Mouse (Mus musculus): ENCODE measurements around the gene Sez6l2. TPM values are rescaled to one million over a fixed set of nuclear protein-coding genes. Genes with fewer than 3 reads are reported as not detected.
"Not testable (repeated sequence)": the region's sequence is repeated elsewhere in the genome, so short reads cannot be mapped to it uniquely, and the experiment has no call there.

Sez6l2 gene
- 26.1 and 30.6 TPM in 2 replicates for polyA plus RNA-seq (2015; fragmentation: Nextera tagmentation; extraction: Ambion mirVana)

DNA sequence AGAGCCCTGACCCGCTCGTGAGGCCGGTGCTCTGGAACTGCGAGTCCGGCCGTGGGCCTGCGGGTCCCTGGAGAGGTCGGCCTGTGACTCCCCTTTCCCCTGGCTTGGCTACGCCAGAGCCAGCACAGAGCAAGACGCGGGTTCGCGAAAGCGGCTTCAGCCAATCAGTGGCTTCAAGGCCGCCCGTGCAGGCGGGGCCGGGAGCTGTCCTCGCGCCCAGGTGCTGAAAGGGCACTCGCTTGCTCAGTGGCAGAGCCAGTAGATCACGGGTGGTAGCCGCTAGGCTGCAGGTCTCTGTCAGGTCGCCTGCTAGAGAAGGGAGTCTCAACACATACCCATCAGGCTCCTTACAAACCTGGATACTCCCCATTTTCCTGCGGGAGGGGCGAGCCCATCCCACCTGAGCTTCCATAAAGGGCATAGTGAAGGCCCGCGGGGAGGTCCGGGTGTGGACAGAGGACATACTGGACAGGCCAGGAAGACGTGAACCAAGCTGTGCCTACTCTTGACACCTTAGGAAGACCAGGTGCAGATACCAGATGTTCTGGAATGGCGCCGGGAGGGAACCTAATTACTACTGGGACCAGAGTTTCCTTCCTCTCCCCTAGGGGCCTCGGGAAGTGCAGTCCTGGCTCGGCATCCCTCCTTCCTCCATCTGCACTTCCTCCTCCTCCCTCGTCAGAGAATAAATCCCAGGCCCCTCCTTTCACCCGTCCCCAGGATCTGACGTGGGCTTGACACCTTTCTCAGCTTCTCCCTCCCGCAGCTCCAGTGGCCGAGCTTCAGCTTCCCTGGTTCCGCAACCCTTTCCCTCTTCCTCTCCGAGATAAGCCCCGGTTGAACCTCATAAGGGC lies at the start of gene Sez6l2:
Gene Sez6l2, plus strand, starts transcription at position 771 of the 854 bp plus-strand sequence.
- peak; percentile 85 for ATAC-seq
- peaks cover 9% of the 10 kb centered on the region; the same call in 1 of the 2 replicates for H3K36me3 ChIP-seq (ENCODE audit: control insufficient read depth, insufficient read depth)
- 0 out of 2 replicates have a peak, but pooled peaks cover 2% of the 10 kb centered on the region for H3K27me3 ChIP-seq (replicated peaks; ENCODE audit: control insufficient read depth, insufficient read depth, low read length)
- peak within 1 kb of the TSS; percentile 76 for H3K9ac ChIP-seq (replicated peaks; ENCODE audit: low read depth, low read length)
- peak within 1 kb of the TSS; percentile 62 for H3K4me3 ChIP-seq (replicated peaks; ENCODE audit: low read length)
- peak within 1 kb of the TSS; percentile 89 for H3K4me2 ChIP-seq (ENCODE audit: low read length)
- WGBS: 0% methylated on average over 41 of the region's 42 CpGs
- H3K27ac ChIP-seq (ENCODE audit: low read length): peak within 1 kb of the TSS; percentile 87
- H3K9me3 ChIP-seq (ENCODE audit: control insufficient read depth, low read length): no peaks in the 10 kb centered on the region
- H3K4me1 ChIP-seq (replicated peaks; ENCODE audit: control insufficient read depth, insufficient read depth, low read length): peaks cover 39% of the 10 kb centered on the region

DNA sequence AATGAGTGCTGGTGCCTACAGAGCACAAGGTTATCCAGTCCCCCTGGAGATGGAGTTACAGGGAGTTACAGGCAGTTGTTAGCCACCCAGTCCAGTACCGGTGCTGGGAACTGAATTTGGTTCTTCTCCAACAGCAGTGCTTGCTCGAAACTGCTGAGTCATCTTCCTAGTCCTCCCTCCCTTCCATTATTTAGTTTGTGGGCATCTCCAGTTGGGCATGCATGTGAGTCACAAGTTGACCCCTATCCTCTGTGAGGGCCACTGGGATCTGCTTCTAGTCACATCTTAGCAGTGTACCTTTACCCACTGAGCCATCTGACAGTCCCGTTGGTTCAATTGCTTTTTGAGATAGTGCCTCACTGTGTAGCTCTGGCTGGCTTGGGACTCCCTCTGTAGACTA lies 44.8 kb upstream of the Sez6l2 start:
- Histone ChIP-seq H3K27ac (ENCODE audit: low read length) (no peak overlapping the region), H3K4me1 (replicated peaks; ENCODE audit: control insufficient read depth, insufficient read depth, low read length) (no peaks in the 10 kb centered on the region), H3K36me3 (ENCODE audit: control insufficient read depth, insufficient read depth) (no peaks in the 10 kb centered on the region), H3K4me2 (ENCODE audit: low read length) (no peak overlapping the region), H3K9me3 (ENCODE audit: control insufficient read depth, low read length) (no peaks in the 10 kb centered on the region), H3K4me3 (replicated peaks; ENCODE audit: low read length) (no peak overlapping the region), H3K9ac (replicated peaks; ENCODE audit: low read depth, low read length) (no peak overlapping the region), H3K27me3 (replicated peaks; ENCODE audit: control insufficient read depth, insufficient read depth, low read length) (no peaks in the 10 kb centered on the region)
- 85% methylated on average over 3 of the region's 3 CpGs for WGBS
- no peak for ATAC-seq

DNA sequence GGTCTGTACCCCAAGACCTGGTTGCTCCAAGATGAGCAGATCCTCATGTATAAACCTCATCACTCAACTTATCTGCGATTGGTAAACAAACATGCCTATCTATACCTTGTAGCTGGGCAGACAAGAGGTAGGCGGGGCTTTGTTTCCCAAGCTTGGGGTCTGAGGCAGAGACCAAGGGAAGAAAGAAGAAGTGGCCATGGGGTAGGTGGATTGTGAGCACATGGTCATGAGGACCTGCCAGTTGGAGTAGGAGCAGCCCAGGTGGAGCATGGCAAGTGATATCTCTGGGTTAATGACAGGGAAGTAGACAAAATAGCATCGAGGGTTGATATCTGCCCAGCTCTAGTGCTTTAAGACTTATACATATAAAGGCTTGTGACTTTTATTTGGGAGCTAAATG lies 35.5 kb upstream of the Sez6l2 start:
- Histone ChIP-seq H3K27ac (ENCODE audit: low read length) (no peak overlapping the region), H3K27me3 (replicated peaks; ENCODE audit: control insufficient read depth, insufficient read depth, low read length) (no peaks in the 10 kb centered on the region), H3K9ac (replicated peaks; ENCODE audit: low read depth, low read length) (no peak overlapping the region), H3K36me3 (ENCODE audit: control insufficient read depth, insufficient read depth) (no peaks in the 10 kb centered on the region), H3K4me3 (replicated peaks; ENCODE audit: low read length) (no peak overlapping the region), H3K9me3 (ENCODE audit: control insufficient read depth, low read length) (no peaks in the 10 kb centered on the region), H3K4me1 (replicated peaks; ENCODE audit: control insufficient read depth, insufficient read depth, low read length) (no peaks in the 10 kb centered on the region), H3K4me2 (ENCODE audit: low read length) (no peak overlapping the region)
- 90% methylated on average over 3 of the region's 3 CpGs for WGBS
- ATAC-seq: no peak

DNA sequence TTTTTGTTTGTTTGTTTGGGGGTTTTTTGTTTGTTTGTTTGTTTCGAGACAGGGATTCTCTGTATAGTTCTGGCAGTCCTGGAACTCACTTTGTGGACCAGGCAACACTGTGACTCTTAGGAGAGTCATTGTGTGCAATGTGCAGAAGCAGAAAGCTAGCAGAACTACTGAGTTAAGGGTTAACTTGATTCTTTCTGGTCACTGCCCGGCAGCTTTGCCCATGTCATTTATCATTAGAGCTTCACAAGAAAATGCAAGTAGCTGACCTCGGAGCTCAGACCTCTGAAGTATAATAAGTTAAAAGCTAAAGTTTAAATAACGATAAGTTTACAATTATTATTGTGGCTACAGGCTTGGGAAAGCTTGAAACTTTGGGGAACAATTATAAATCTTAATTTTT lies 32.0 kb upstream of the Sez6l2 start:
- not testable (repeated sequence) for H3K4me2 ChIP-seq (ENCODE audit: low read length); H3K4me3 ChIP-seq (replicated peaks; ENCODE audit: low read length); H3K4me1 ChIP-seq (replicated peaks; ENCODE audit: control insufficient read depth, insufficient read depth, low read length); H3K27ac ChIP-seq (ENCODE audit: low read length); ATAC-seq; H3K36me3 ChIP-seq (ENCODE audit: control insufficient read depth, insufficient read depth); H3K27me3 ChIP-seq (replicated peaks; ENCODE audit: control insufficient read depth, insufficient read depth, low read length); H3K9ac ChIP-seq (replicated peaks; ENCODE audit: low read depth, low read length); H3K9me3 ChIP-seq (ENCODE audit: control insufficient read depth, low read length)
- 51% methylated on average over 4 of the region's 4 CpGs for WGBS

DNA sequence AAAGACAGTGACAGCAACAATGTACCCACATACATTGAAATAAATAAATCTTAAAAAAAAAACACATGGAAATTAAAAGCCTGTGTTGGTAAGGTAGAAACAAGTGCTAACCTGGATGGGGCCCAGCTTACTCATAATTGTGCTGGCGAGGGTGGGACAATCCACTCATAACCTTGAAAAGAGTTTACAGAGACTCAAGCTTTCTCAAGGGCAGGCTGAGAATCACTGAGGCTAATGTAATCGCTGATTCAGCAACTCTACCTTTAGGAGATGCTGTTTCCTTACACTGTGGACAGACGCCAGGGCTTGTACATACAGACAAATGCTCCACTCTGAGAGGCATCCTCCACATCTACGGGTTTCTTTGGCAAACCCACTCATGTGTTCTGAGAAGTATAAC lies 30.4 kb upstream of the Sez6l2 start:
- Histone ChIP-seq H3K9ac (replicated peaks; ENCODE audit: low read depth, low read length) (no peak overlapping the region), H3K9me3 (ENCODE audit: control insufficient read depth, low read length) (no peaks in the 10 kb centered on the region), H3K27me3 (replicated peaks; ENCODE audit: control insufficient read depth, insufficient read depth, low read length) (no peaks in the 10 kb centered on the region), H3K4me1 (replicated peaks; ENCODE audit: control insufficient read depth, insufficient read depth, low read length) (0 out of 2 replicates have a peak, but pooled peaks cover 3% of the 10 kb centered on the region), H3K36me3 (ENCODE audit: control insufficient read depth, insufficient read depth) (no peaks in the 10 kb centered on the region), H3K27ac (ENCODE audit: low read length) (no peak overlapping the region), H3K4me3 (replicated peaks; ENCODE audit: low read length) (no peak overlapping the region), H3K4me2 (ENCODE audit: low read length) (no peak overlapping the region)
- WGBS: 86% methylated on average over 4 of the region's 4 CpGs
- no peak for ATAC-seq

DNA sequence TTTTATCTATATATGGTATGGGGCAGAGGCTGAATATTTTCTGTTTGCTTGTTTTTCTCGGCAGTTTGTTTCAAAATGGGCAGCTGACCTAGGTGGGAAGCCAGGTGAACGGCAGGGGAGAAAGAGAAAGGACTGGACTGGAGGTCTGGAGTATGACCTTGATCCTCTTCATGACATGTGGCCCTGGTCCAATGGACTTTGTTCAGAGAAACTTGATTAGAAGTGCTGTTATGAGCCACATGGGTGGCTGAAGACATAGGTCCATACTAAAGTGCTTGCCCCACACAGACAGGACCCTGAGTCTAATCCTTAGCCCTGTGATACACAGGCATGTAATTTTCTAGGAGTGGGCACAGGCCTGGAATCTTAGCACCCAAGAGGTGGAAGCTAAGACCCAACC lies 28.8 kb upstream of the Sez6l2 start:
- Histone ChIP-seq H3K27ac (ENCODE audit: low read length) (no peak overlapping the region), H3K4me2 (ENCODE audit: low read length) (no peak overlapping the region), H3K4me1 (replicated peaks; ENCODE audit: control insufficient read depth, insufficient read depth, low read length) (0 out of 2 replicates have a peak, but pooled peaks cover 3% of the 10 kb centered on the region), H3K4me3 (replicated peaks; ENCODE audit: low read length) (no peak overlapping the region), H3K36me3 (ENCODE audit: control insufficient read depth, insufficient read depth) (no peaks in the 10 kb centered on the region), H3K9me3 (ENCODE audit: control insufficient read depth, low read length) (no peaks in the 10 kb centered on the region), H3K27me3 (replicated peaks; ENCODE audit: control insufficient read depth, insufficient read depth, low read length) (no peaks in the 10 kb centered on the region), H3K9ac (replicated peaks; ENCODE audit: low read depth, low read length) (no peak overlapping the region)
- ATAC-seq: no peak
- WGBS: 72% methylated on average over 2 of the region's 2 CpGs

DNA sequence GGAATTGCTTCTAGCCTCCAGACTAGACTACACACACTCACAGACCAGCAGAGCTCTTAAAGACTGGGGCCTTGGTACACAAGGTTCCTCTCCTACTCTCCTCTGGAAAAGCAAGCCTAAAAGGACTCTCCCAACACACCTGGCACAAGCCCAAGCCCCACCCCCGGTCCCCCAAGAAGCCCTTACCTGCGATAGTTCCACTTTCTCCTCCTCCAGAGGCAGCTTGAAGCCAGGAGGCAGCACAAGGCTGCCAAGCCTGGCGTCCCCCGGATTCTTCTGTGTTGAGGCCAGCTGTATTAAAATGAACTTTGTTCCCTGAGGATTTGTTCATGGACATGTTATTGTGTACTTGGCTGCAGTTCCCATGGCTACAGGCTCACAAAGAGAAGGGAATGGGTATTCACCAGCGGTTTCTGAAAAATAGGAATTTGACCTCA lies 27.7 kb upstream of the Sez6l2 start, which contains the start of gene Tmem219:
Gene Tmem219, minus strand, starts transcription at position 294 of the 437 bp plus-strand sequence.
- Histone ChIP-seq H3K9ac (replicated peaks; ENCODE audit: low read depth, low read length) (no peak within 1 kb of the TSS), H3K4me2 (ENCODE audit: low read length) (no peak within 1 kb of the TSS), H3K9me3 (ENCODE audit: control insufficient read depth, low read length) (no peaks in the 10 kb centered on the region), H3K27me3 (replicated peaks; ENCODE audit: control insufficient read depth, insufficient read depth, low read length) (no peaks in the 10 kb centered on the region), H3K4me1 (replicated peaks; ENCODE audit: control insufficient read depth, insufficient read depth, low read length) (0 out of 2 replicates have a peak, but pooled peaks cover 3% of the 10 kb centered on the region), H3K27ac (ENCODE audit: low read length) (0 out of 2 replicates have a peak within 1 kb of the TSS, but pooled peaks have one; percentile 10), H3K4me3 (replicated peaks; ENCODE audit: low read length) (no peak within 1 kb of the TSS), H3K36me3 (ENCODE audit: control insufficient read depth, insufficient read depth) (no peaks in the 10 kb centered on the region)
- 9% methylated on average over 5 of the region's 5 CpGs for WGBS
- ATAC-seq: peak; percentile 65

DNA sequence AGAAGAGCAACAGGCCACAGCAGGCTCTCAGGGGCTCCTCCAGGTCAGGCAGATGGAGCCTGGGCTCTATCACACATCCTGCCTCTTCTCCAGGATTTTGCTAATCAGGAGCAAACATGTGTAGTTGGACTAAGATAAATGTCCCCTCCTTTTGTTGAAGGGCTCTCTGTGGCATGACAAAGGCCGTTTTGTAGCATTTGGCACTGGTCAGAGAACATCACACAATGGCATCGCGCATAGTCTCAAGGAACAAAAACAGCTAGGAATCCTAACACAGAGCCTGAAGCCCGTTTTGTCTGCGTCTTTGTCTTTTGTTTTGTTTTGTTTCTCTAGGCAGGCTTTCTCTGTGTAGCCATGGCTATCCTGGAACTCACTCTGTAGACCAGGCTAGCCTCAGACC lies 26.4 kb upstream of the Sez6l2 start:
- Histone ChIP-seq H3K9me3 (ENCODE audit: control insufficient read depth, low read length) (no peaks in the 10 kb centered on the region), H3K27me3 (replicated peaks; ENCODE audit: control insufficient read depth, insufficient read depth, low read length) (no peaks in the 10 kb centered on the region), H3K9ac (replicated peaks; ENCODE audit: low read depth, low read length) (no peak overlapping the region), H3K4me1 (replicated peaks; ENCODE audit: control insufficient read depth, insufficient read depth, low read length) (0 out of 2 replicates have a peak, but pooled peaks cover 3% of the 10 kb centered on the region), H3K27ac (ENCODE audit: low read length) (no peak overlapping the region), H3K36me3 (ENCODE audit: control insufficient read depth, insufficient read depth) (no peaks in the 10 kb centered on the region), H3K4me3 (replicated peaks; ENCODE audit: low read length) (no peak overlapping the region), H3K4me2 (ENCODE audit: low read length) (no peak overlapping the region)
- 60% methylated on average over 5 of the region's 5 CpGs for WGBS
- ATAC-seq: no peak

DNA sequence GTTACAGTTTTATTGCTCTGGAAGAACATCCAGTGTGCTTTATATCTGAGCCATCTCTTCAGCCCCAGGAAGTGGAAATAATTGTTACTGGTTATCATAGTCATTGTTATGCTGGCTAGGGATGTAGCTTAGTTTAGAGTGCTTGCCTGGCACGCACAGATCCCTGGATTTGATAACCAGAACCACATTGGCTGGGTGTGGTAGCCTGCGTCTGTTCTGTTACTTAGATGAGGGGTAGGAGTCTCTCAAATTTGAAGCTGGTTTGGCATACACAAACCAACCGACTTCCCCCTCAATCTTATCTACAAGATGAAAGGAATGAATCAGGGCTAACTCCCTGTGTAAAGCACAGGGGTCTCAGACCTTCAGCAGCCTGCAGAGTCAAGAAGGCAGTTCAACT lies 24.1 kb upstream of the Sez6l2 start:
- Histone ChIP-seq H3K9me3 (ENCODE audit: control insufficient read depth, low read length) (no peaks in the 10 kb centered on the region), H3K9ac (replicated peaks; ENCODE audit: low read depth, low read length) (no peak overlapping the region), H3K4me3 (replicated peaks; ENCODE audit: low read length) (no peak overlapping the region), H3K27ac (ENCODE audit: low read length) (no peak overlapping the region), H3K4me1 (replicated peaks; ENCODE audit: control insufficient read depth, insufficient read depth, low read length) (peaks cover 17% of the 10 kb centered on the region), H3K27me3 (replicated peaks; ENCODE audit: control insufficient read depth, insufficient read depth, low read length) (no peaks in the 10 kb centered on the region), H3K4me2 (ENCODE audit: low read length) (no peak overlapping the region), H3K36me3 (ENCODE audit: control insufficient read depth, insufficient read depth) (no peaks in the 10 kb centered on the region; the same call in 1 of the 2 replicates)
- no peak for ATAC-seq
- 70% methylated on average over 3 of the region's 3 CpGs for WGBS
